Mouse (Mus musculus): ENCODE data around the gene Wfikkn2. TPM values are rescaled to one million over a fixed set of nuclear protein-coding genes. Genes with fewer than 3 reads are reported as not detected.

Gene Wfikkn2
- polyA plus RNA-seq, 1 experiment from 2014 or later = 0.45 TPM

- Histone ChIP-seq H3K4me1 (ENCODE audit: insufficient read depth) (no peaks in the 10 kb centered on the region), H3K9me3 (ENCODE audit: low read depth, low read length) (no peaks in the 10 kb centered on the region), H3K27me3 (ENCODE audit: insufficient read depth, low read length) (no peaks in the 10 kb centered on the region), H3K27ac (ENCODE audit: low read depth) (no peak overlapping the region), H3K4me3 (ENCODE audit: low read depth, low read length) (no peak overlapping the region), H3K9ac (no peak overlapping the region), H3K4me2 (no peak overlapping the region), H3K36me3 (ENCODE audit: insufficient read depth) (peaks cover 36% of the 10 kb centered on the region)
- TF ChIP-seq CTCF (IDR thresholded peaks at IDR 0.05; ENCODE audit: low read depth) = no peak
- no peak for DNase-seq
- 62% methylated on average over 5 of the region's 5 CpGs for WGBS
- ATAC-seq (ENCODE audit: insufficient read depth) = no peak
Measured at GRCm38 (mm10) chr11:94282291-94282690, 36.5 kb upstream of the Wfikkn2 start.

GRCm38 (mm10) chr11:94281199-94282181 lies 35.7 kb upstream of the Wfikkn2 start, which contains the start of gene Gm21885:
Gene Gm21885 (plus strand): TSS chr11:94281873.
- Histone ChIP-seq H3K4me3 (ENCODE audit: low read depth, low read length) (no peak within 1 kb of the TSS), H3K27me3 (ENCODE audit: insufficient read depth, low read length) (no peaks in the 10 kb centered on the region), H3K9me3 (ENCODE audit: low read depth, low read length) (no peaks in the 10 kb centered on the region), H3K4me1 (ENCODE audit: insufficient read depth) (no peaks in the 10 kb centered on the region), H3K27ac (ENCODE audit: low read depth) (no peak within 1 kb of the TSS), H3K9ac (no peak within 1 kb of the TSS), H3K36me3 (ENCODE audit: insufficient read depth) (peaks cover 28% of the 10 kb centered on the region), H3K4me2 (no peak within 1 kb of the TSS)
- DNase-seq (no peak), ATAC-seq (ENCODE audit: insufficient read depth) (no peak)
- 75% methylated on average over 11 of the region's 11 CpGs for WGBS
- TF ChIP-seq CTCF (IDR thresholded peaks at IDR 0.05; ENCODE audit: low read depth) = no peak

- TF ChIP-seq CTCF (IDR thresholded peaks at IDR 0.05; ENCODE audit: low read depth) = peak; percentile 96
- Histone ChIP-seq H3K27me3 (ENCODE audit: insufficient read depth, low read length) (no peaks in the 10 kb centered on the region), H3K9ac (peak overlapping the region; percentile 43), H3K4me2 (peak overlapping the region; percentile 74), H3K27ac (ENCODE audit: low read depth) (no peak overlapping the region), H3K36me3 (ENCODE audit: insufficient read depth) (no peaks in the 10 kb centered on the region), H3K9me3 (ENCODE audit: low read depth, low read length) (no peaks in the 10 kb centered on the region), H3K4me1 (ENCODE audit: insufficient read depth) (no peaks in the 10 kb centered on the region), H3K4me3 (ENCODE audit: low read depth, low read length) (peak overlapping the region; percentile 32)
- ATAC-seq (ENCODE audit: insufficient read depth) (peak; percentile 77), DNase-seq (peak; percentile 96)
- WGBS = 7% methylated on average over 20 of the region's 20 CpGs
Measured at GRCm38 (mm10) chr11:94276869-94277337, 31.1 kb upstream of the Wfikkn2 start.

- no peak for DNase-seq
- no peak overlapping the region for H3K4me2 ChIP-seq
Measured at GRCm38 (mm10) chr11:94275686-94276085, 29.9 kb upstream of the Wfikkn2 start.

GRCm38 (mm10) chr11:94275226-94275625 lies 29.4 kb upstream of the Wfikkn2 start:
- Histone ChIP-seq H3K27ac (ENCODE audit: low read depth) (no peak overlapping the region), H3K27me3 (ENCODE audit: insufficient read depth, low read length) (no peaks in the 10 kb centered on the region), H3K4me2 (no peak overlapping the region), H3K4me1 (ENCODE audit: insufficient read depth) (no peaks in the 10 kb centered on the region), H3K9me3 (ENCODE audit: low read depth, low read length) (no peaks in the 10 kb centered on the region), H3K4me3 (ENCODE audit: low read depth, low read length) (no peak overlapping the region), H3K36me3 (ENCODE audit: insufficient read depth) (no peaks in the 10 kb centered on the region), H3K9ac (no peak overlapping the region)
- DNase-seq (no peak), ATAC-seq (ENCODE audit: insufficient read depth) (no peak)
- WGBS = 79% methylated on average over 7 of the region's 7 CpGs
- TF ChIP-seq CTCF (IDR thresholded peaks at IDR 0.05; ENCODE audit: low read depth) = no peak

More at GRCm38 (mm10) chr11:94275686-94276085, 29.9 kb upstream of the Wfikkn2 start:
- Histone ChIP-seq H3K4me3 (ENCODE audit: low read depth, low read length) (no peak overlapping the region), H3K27ac (ENCODE audit: low read depth) (no peak overlapping the region), H3K9me3 (ENCODE audit: low read depth, low read length) (no peaks in the 10 kb centered on the region), H3K9ac (no peak overlapping the region), H3K4me1 (ENCODE audit: insufficient read depth) (no peaks in the 10 kb centered on the region), H3K36me3 (ENCODE audit: insufficient read depth) (no peaks in the 10 kb centered on the region), H3K27me3 (ENCODE audit: insufficient read depth, low read length) (no peaks in the 10 kb centered on the region)
- TF ChIP-seq CTCF (IDR thresholded peaks at IDR 0.05; ENCODE audit: low read depth) = no peak
- ATAC-seq (ENCODE audit: insufficient read depth) = no peak
- WGBS = 76% methylated on average over 2 of the region's 2 CpGs

- ATAC-seq (ENCODE audit: insufficient read depth) = no peak
- Histone ChIP-seq H3K9ac (no peak overlapping the region), H3K27ac (ENCODE audit: low read depth) (no peak overlapping the region), H3K36me3 (ENCODE audit: insufficient read depth) (no peaks in the 10 kb centered on the region), H3K4me1 (ENCODE audit: insufficient read depth) (no peaks in the 10 kb centered on the region), H3K9me3 (ENCODE audit: low read depth, low read length) (no peaks in the 10 kb centered on the region), H3K27me3 (ENCODE audit: insufficient read depth, low read length) (no peaks in the 10 kb centered on the region), H3K4me3 (ENCODE audit: low read depth, low read length) (no peak overlapping the region), H3K4me2 (no peak overlapping the region)
- 80% methylated on average over 10 of the region's 10 CpGs for WGBS
- DNase-seq = no peak
- no peak for TF ChIP-seq CTCF (IDR thresholded peaks at IDR 0.05; ENCODE audit: low read depth)
Measured at GRCm38 (mm10) chr11:94274206-94274867, 28.5 kb upstream of the Wfikkn2 start.
